Mouse (Mus musculus) layer of hippocampus, adult 11-12 months (tissue): ENCODE data around the gene Tent5b.
"Not testable (repeated sequence)": the region's sequence is repeated elsewhere in the genome, so short reads cannot be mapped to it uniquely, and the experiment has no call there.

ENCODE experiments used
- DNase-seq: peaks from one replicate; pipeline ENCODE4 v3.0.0; 2022; ENCODE audit warnings: low spot score

Tent5b gene

GRCm38 (mm10) chr4:133501514-133501913 lies 21.6 kb downstream of the Tent5b start:
- no peak for DNase-seq

- no peak for DNase-seq
Measured at GRCm38 (mm10) chr4:133504300-133504699, 24.4 kb downstream of the Tent5b start.

GRCm38 (mm10) chr4:133504755-133505485 lies 25.0 kb downstream of the Tent5b start:
- no peak for DNase-seq

GRCm38 (mm10) chr4:133506573-133506972 lies 26.6 kb downstream of the Tent5b start:
- no peak for DNase-seq

GRCm38 (mm10) chr4:133508990-133509389 lies 29.1 kb downstream of the Tent5b start:
- DNase-seq = peak; percentile 66

GRCm38 (mm10) chr4:133511050-133511449 lies 31.1 kb downstream of the Tent5b start:
- DNase-seq = no peak

GRCm38 (mm10) chr4:133512511-133512910 lies 32.6 kb downstream of the Tent5b start:
- DNase-seq = not testable (repeated sequence)

- peak; percentile 82 for DNase-seq
Measured at GRCm38 (mm10) chr4:133512972-133513371, 33.0 kb downstream of the Tent5b start.

GRCm38 (mm10) chr4:133518601-133519368 lies 38.9 kb downstream of the Tent5b start, which contains the start of gene Kdf1:
Kdf1 (plus strand) TSS chr4:133518963.
- DNase-seq = no peak

GRCm38 (mm10) chr4:133519369-133519665 lies 39.4 kb downstream of the Tent5b start:
- no peak for DNase-seq

- no peak for DNase-seq
Measured at GRCm38 (mm10) chr4:133521502-133521901, 41.6 kb downstream of the Tent5b start.

GRCm38 (mm10) chr4:133527788-133528187 lies 47.9 kb downstream of the Tent5b start:
- DNase-seq = no peak

GRCm38 (mm10) chr4:133532777-133533176 lies 52.8 kb downstream of the Tent5b start:
- DNase-seq = no peak

GRCm38 (mm10) chr4:133536081-133536480 lies 56.1 kb downstream of the Tent5b start:
- no peak for DNase-seq

- DNase-seq = no peak
Measured at GRCm38 (mm10) chr4:133536652-133537051, 56.7 kb downstream of the Tent5b start.
